Mouse (Mus musculus) spleen, postnatal 36 days (tissue): ENCODE results near the gene E330017A01Rik.
"Not testable (repeated sequence)": the region's sequence is repeated elsewhere in the genome, so short reads cannot be mapped to it uniquely, and the experiment has no call there.

ENCODE experiments used
- DNase-seq, 2 experiments: peaks; one replicate each; pipeline ENCODE4 v3.0.0; 2022; ENCODE audit warnings: low spot score in 2 of 2, mixed read lengths in 1 of 2

E330017A01Rik gene

DNA sequence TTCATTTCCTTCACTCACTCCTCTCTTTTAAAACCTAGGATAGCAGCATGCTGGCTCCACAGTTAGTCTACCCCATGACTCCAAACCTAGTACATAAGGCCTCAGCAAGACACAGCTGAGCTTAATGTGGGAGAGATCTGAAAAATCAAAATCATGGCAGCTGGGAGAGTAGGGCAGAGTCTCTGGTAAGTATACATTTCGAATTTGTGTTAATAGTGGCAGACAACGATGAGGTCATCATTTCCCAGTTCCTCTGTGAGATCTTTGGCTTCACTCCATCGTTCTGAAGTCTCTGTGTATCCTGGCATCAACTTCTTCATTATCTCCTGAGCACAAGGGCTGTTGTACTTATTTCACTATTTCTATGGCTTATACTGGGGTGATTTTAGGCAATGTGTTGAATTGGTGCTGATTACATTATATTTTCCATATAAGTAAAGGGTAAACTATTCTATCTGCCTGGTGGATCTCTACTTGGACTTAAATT, at the start of gene E330017A01Rik:
Gene E330017A01Rik, minus strand, starts transcription at position 51 of the 487 bp plus-strand sequence.
- DNase-seq, result no peak

DNA sequence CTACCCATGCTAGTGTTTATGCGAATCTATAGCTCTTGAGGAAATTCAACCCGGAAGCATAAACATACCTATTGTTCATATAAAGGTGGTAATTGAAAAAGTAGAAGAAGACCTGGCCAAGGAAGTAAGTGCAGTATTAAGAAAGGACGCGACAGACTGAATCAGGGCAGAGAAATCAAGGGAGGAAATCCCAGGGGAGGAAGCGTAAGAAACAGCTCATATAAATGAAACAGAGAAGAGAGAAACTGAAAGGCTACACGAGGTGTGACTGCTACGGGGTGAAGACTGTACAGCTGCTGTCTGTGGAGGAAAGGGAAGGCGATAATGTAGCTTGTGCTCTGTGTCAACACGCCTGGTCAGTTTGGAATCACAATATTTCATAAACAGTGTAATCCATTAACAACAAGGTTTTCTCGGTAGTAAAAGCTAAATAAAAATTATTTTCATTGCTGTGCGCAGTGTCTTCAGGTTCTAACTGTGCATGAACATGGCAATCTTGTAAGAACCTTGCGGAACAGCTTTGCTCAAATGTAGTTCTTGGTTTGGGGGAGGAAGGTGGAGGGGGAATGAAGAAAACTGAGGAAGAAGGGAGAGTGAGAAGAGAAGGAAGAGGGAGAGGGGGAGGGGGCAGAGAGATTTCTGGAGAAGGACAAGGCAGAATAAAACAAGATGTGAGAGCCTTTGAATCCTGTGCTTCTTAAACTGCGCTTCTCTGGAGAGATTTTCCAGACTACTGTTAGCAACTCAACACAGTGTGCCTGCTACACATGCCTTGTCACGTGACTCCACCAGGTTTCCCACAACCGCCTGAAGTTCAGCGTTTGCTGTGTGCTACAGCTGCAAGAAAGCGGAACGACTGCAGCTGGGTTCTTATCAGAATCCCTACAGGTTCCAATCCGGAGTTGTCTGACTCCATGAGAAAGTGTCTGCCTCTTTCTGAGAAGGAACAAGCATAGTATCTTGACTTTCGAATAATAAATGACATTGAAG, 47.3 kb upstream of the E330017A01Rik start:
- DNase-seq, result peak; percentile 40 to 44

DNA sequence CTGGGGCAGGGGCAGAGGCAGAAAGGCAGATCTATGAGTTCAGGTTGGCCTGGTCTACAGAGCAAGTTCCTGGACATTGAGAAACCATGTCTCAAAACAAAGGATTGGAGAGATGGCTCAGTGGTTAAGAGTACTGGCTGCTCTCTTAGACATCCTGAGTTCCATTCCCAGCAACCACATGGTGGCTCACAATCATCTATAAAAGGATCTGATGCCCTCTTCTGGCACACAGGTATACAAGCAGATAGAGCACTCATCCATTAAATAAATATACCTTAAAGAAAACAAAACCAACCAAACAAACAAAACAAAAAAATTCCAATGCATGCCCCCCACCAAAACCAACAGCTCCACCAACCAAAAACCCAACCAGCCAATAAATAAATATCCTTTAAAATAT, 46.0 kb upstream of the E330017A01Rik start:
- DNase-seq, result no peak

DNA sequence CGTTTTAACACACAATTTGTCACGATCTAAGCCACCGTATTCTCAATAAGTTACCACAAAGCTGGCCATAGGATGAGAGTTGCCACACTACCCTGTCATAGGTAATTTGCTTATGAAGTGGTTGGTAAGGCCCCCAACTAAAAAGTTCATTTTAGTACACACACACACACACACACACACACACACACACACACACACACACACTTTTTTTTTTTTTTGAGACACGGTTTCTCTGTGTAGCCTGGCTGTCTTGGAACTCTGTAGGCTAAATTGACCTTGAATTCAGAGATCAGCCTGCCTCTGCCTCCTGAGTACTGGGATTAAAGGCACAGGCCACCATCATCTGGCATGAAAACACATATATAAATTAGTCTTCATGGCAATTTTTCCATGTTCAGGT, 45.4 kb upstream of the E330017A01Rik start:
- no peak for DNase-seq

DNA sequence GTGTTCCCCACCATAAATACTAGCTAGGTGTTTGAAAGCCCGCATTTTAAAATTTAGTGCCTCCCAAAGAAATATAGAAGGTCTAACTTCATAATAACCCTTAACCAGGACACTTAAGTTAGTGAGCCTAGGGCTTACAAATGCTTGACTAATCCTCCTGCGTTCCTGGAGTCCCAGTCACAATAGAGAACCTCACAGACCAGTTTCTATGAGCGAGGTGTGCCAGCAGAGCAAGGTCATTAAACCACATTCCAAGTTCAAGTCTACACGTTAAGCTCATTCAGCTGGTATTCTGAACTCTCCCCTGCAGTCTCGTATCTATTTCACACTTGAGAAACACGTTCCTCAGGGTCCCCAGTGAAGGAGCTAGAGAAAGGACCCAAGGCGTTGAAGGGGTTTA, 44.3 kb upstream of the E330017A01Rik start:
- no peak for DNase-seq

DNA sequence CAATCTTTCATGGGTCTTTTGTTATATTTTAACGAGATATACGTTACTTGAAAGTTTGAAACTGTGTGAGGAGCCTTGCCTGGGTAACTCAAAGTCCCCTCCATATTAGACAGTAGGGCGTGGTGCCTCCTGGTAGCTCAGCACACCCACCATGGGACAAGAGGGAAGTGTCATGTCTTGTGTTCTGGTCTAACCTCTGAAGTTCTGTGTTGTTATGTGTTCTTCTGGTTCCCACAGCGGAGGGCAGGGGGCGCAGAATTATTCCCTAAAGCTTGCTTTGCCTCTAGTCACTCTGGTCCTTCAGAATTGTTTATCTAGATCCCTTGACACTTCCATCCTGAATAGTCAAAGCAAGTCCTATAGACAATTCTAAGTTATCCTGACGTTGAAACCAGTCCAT, 43.5 kb upstream of the E330017A01Rik start:
- DNase-seq, result no peak

DNA sequence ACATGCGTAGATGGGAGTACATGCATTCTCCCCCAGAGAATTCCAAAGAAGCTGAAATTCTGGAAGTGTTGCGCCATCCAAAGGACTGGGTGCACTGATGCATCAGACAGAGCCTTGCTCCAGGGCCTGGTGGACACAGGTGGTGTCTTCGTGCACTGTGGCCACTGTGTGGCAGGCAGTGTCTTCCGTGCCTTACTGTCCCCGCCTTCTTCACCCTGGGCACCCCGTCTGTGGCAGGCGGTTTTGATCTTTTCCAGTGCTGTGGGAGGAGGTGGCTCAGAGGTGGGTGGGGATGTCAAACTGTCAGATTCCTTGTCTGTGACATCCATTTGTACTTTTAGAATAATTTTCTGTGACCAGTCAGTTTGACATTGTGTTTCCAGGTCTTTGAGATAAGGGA, 40.1 kb upstream of the E330017A01Rik start:
- DNase-seq, result no peak

DNA sequence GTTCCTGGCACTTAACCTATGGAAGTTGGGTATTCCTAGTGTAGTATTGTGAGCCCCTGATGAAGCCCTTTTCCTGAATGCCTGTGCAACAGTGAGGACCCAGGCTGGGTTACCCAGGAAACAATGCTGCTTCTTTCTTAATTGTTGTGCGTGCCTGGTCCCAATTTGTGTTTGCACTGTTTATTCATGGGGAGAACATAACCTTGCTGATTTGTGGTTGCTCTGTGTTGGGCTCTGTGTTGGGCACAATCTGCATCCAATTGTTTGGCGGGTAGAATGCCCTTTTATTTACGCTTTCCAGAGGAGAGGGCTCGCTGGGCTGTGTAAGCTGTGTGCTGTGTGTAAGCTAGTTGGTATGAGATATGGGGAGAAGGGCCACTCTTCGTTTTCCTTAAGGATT, 39.0 kb upstream of the E330017A01Rik start:
- no peak for DNase-seq

DNA sequence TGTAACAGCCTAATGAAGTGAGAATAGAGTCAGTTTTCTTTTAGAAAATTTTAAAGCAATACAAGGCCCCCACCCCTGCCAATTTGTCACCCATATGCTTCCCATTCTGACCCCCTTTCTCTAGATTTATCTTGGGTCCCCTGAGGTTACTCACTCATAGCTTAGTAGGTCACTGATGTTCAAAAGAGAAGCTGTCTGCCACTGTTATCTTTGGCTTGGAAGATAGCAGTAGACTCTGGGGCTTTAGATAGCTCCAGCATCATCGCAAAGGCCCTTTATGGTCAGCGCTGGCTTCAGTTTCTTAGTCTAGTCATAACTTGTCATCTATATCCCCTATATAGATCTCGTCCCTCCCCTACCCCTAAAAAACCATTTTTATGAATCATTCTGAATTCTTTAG, 38.1 kb upstream of the E330017A01Rik start:
- no peak for DNase-seq

DNA sequence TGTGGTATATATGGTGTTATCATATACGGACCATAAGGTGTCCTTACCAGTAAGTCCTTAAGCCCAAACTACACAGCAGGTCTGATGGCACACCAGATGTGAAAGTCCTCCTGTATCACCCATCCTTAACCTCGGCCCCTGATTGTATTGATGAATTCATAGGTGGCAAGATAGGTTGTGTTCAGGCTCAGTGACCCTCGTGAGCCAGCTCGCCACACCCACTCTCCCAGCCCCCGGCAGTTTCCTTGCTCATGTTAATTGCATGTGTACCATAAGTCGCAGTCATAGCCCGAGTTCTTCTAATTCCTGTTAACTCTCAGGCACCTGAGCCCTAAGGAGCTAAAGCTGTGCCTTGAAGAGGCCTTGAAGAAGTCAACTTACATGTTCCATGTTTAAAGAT, 37.6 kb upstream of the E330017A01Rik start:
- DNase-seq, result no peak

DNA sequence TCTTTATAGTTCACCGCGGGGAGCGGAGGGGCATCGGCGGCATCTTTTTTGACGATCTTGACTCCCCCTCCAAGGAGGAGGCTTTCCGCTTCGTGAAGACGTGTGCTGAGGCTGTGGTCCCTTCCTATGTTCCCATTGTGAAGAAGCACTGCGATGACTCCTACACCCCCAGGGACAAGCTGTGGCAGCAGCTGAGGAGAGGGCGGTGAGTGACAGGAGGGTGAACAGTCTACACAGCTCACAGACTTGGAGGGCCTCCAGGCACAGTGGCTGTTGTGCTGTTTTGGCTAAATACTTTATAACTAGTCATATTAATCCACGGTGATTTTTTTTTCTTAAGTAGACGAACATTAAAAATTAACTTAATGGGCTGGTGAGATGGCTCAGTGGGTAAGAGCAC, 36.7 kb upstream of the E330017A01Rik start:
- DNase-seq, result no peak

DNA sequence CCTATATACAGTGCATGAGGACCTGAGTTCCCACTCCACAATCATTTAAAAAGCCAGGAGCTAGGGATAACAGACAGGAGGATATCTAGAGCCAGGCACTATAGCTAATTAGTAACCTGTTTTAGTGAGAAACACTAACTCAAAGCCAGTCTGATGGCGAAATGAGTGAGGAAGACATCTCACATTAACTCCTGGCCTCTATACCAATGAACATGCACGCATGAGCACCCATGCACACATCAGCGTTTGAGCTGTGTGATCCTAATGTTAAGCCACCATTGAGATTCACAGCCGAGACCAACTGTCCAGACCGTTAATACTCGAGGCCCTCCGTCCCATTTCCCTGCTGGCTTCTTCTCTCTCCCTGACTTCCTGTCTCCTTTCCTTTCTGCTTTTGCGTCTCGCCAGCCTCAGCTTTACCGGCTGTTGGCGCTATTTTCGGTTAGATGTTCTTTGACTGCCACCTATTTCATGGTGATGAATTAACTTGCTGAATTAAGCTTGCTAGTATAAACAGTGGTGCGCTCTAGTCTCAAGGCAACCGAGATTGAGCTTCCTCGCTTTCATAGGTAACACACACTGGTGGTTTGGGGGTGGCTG, 35.4 kb upstream of the E330017A01Rik start:
- no peak for DNase-seq

DNA sequence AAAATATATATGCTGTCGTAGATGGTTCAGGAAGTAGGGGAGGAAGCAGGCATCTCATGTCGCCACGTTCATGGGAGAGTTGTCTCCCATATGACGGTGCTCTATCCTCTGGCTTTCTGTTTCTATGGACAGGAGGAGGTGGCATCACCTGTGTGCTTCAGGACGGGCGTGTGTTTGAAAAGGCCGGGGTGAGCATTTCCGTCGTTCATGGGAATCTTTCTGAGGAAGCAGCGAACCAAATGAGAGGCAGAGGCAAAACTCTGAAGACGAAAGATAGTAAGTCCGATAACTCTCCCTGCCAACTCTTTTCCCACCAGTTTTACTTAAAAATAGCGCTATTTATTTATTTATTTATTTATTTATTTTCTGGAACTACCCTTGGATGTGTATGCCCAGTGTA, 33.9 kb upstream of the E330017A01Rik start:
- DNase-seq, result no peak

DNA sequence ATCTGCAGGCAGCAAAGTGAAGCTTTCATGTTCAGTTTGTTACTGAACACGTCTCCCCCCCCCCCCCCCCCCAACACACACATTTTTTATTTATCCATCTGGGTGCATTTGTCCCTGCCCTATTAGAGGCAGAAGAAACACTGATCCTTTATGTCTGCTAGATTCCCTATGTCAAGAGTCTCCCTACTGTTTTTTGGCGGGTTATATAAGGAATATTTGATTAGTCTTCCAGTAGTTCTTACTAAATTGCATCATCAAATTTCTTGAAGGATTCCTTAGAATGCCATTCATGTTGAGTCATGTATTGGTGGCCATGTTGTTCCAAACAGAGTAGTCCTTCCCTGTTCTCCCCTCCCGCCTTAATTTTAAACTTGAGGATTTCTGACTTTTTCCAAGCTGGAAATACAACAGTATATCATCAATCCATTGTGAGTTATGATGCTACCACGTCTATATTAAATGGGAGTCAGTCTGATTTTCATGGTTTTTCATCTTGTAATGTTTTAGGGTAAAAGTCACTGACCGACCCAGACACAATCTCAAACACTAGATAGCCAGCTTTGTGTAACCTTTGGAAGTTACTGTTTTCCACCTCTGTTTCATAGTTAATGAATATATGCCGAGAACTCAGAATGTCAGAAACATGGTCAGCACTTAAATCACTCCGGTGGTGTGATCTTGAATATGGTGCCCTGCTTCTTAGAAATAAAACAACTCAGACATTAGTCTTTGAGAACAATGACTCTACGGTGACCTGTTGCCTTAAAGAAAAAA, 32.9 kb upstream of the E330017A01Rik start:
- no peak for DNase-seq

DNA sequence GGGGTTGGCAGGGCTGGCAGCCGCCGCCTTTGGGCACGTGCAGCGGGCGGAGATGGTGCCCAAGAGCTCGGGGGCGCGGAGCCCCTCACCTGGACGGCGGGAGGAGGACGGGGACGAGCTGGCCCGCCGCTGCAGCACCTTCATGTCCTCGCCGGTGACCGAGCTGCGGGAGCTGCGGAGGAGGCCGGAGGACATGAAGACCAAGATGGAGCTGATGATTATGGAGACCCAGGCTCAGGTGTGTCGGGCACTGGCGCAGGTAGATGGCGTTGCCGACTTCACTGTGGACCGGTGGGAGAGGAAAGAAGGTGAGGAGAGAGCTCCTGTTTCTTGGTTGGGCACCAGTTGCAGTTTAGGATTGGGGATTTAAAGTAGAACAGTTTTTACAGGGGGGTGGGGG, 32.1 kb upstream of the E330017A01Rik start:
- DNase-seq, result no peak

DNA sequence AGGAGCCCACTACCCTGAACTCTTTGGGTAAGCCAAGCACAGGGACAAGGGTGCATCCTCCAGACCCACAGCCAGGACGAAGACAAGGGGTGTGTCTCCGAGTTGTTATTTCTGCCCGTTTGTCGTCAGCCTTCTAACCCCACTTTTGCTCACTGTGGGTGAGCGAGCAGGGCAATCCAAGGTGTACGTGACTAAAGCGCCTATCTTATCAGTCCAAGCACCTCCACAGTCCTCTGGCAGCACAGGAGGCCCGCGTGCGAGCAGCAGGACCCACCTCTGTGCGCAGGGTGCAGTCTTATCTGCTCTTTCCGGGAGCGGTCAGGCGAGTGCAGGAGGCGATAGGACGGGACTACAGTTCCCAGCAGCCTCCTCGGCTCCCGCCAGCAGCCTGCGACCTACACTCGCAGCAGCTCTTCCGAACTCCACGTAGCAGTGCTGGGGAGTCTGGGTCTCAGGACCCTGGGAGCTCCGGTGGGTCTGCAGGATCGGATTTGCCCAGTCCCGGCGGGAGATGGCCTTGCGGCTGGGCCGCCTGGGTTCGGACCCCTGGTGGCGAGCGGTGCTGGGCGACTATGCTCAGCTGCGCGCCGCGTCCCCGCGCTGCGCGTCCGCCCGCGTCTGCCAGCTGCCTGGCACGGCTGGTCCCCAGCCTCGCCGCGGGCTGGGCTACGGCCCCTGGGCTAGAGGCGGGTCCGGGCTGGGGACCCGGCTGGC, 31.5 kb upstream of the E330017A01Rik start, which contains the start of gene Cpox:
Gene Cpox, plus strand, starts transcription at position 376 of the 714 bp plus-strand sequence.
- peak; percentile 86 to 87 for DNase-seq

DNA sequence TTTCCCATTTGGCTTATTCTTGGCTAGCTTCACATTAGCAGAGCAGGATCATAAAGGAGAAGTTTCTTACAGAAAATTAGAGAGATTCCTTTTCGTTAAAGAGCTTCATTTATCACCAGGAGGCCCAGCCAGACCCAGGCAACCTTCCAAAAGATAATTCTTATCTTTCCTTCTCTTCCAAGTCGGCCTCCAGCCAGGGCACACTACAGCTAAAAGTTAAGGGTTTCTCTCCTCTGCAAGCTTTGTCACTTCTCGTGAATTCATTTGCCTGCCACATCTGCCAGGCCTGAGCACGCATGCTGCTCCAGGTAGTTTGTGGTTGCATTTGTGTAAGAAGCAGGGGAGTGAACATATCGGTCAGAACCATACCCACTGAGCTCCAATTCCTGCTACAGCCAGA, 30.7 kb upstream of the E330017A01Rik start:
- peak; percentile 39 to 64 for DNase-seq

DNA sequence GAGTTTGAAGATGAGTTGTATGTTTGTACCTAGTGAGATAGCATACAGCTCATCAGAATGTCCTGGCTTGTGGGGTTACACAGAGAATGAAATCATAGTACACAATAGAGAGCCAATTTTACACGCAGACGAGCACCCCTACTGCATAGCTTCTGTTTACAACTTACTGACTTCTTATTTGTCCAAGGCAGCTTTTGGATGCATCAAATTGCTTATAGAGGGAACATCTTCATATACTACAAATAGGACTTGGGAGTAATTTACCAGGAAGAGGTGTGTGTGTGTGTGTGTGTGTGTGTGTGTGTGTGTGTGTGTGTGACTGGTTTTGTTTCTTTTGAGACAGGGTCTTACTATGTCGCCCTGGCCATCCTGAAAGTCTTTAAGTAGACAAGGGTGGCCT, 30.0 kb upstream of the E330017A01Rik start:
- no peak for DNase-seq

DNA sequence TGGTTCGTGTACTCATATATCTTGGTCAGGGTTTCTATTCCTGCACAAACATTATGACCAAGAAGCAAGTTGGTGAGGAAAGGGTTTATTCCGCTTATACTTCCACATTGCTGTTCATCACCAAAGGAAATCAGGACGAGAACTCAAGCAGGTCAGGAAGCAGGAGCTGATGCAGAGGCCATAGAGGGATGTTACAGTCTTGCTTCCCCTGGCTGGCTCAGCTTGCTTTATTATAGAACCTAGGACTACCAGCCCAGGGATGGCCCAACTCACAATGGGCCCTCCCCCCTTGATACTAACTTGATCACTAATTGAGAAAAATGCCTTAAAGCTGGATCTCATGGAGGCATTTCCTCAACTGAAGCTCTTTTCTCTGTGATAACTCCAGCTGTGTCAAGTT, 28.1 kb upstream of the E330017A01Rik start:
- not testable (repeated sequence) for DNase-seq

DNA sequence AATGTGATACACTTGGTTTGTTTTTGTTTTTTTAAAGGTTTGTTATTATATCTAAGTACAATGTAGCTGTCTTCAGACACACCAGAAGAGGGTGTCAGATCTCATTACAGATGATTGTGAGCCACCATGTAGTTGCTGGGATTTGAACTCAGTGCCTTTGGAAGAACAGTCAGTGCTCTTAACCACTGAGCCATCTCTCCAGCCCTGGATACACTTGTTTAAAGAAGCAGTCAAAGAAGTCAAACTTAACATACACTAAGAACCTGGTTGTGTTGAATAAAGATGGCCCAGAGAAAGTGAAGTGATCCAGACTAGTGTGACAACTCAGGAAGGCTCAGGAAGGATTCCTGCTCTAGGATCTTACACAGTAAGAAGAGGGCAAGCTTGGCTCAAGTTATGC, 26.6 kb upstream of the E330017A01Rik start:
- DNase-seq, result not testable (repeated sequence)

DNA sequence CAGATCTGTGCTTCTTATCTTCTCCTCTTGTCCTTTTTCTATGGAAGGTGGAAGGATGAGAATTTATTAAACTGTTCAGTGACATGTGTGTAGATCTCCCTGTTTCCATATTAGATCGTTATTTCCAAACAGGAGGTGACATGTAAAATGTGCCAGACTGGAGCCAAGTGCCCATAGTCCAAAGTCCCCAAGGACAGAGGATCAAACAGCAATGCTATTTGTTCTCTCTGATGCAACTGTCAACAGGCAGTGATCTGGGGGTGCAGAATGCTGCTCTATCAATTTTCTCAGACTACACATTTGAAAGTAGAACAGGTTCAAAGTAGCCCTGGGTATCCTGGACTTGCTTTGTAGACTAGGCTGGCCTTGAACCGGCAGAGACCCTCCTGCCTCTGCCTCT, 25.3 kb upstream of the E330017A01Rik start:
- no peak for DNase-seq
